Mouse (Mus musculus) thymus, adult 2 months (tissue): ENCODE results near the gene Map4k3. TPM values are rescaled to one million over a fixed set of nuclear protein-coding genes. Genes with fewer than 3 reads are reported as not detected.
"Not testable (repeated sequence)": the region's sequence is repeated elsewhere in the genome, so short reads cannot be mapped to it uniquely, and the experiment has no call there.

Source experiments
- DNase-seq: peaks from one replicate; pipeline ENCODE4 v3.0.0; 2021
- H3K27ac ChIP-seq: fragments of 200-500 bp; 2 replicates; pipeline ENCODE4 v1.5.1; 2012; ENCODE audit warnings: low read length, control low read depth; ENCODE audit not compliant: control insufficient read depth, insufficient read depth
- H3K27me3 ChIP-seq: fragments of 200-500 bp; 2 replicates; pipeline ENCODE4 v1.6.1; 2012; ENCODE audit warnings: mild to moderate bottlenecking, low read length, moderate library complexity, mixed read lengths; ENCODE audit not compliant: control insufficient read depth, insufficient read depth
- H3K36me3 ChIP-seq: fragments of 200-500 bp; 2 replicates; pipeline ENCODE4 v1.6.1; 2012; ENCODE audit warnings: mild to moderate bottlenecking, low read length, moderate library complexity; ENCODE audit not compliant: control insufficient read depth, insufficient read depth
- H3K4me1 ChIP-seq: fragments of 200-500 bp; replicated peaks from 2 replicates; pipeline ENCODE4 v1.6.1; 2012; ENCODE audit warnings: low read length; ENCODE audit not compliant: control insufficient read depth, insufficient read depth
- H3K4me3 ChIP-seq: fragments of 200-500 bp; 2 replicates; pipeline ENCODE4 v1.5.1; 2012; ENCODE audit warnings: mild to moderate bottlenecking, low read length, control low read depth, moderate library complexity; ENCODE audit not compliant: control insufficient read depth, insufficient read depth
- CTCF ChIP-seq: fragments of 200-500 bp; IDR thresholded peaks from 2 replicates; pipeline ENCODE4 v1.5.1; 2012; ENCODE audit warnings: mild to moderate bottlenecking, control low read depth, low read length, moderate library complexity, borderline replicate concordance; ENCODE audit not compliant: control insufficient read depth, poor library complexity, insufficient read depth; ENCODE audit errors: extremely low read depth
- POLR2A ChIP-seq: fragments of 200-500 bp; IDR thresholded peaks from 2 replicates; pipeline ENCODE4 v1.6.1; 2012; ENCODE audit warnings: mild to moderate bottlenecking, low read length, control low read depth, moderate library complexity; ENCODE audit not compliant: control insufficient read depth, poor library complexity, insufficient read depth; ENCODE audit errors: extremely low read depth
- WGBS: fragments of 180-500 bp; shearing (Covaris S2); methylation state at CpG from one replicate; pipeline ENCODE4 v1.1.7; 2018; 5-methylcytosine and 5-hydroxymethylcytosine counted together
- polyA plus RNA-seq: library from polyadenylated mRNA; depleted of rRNA; stranded (reverse); fragments of >200 nt; gene quantifications from 2 replicates; pipeline ENCODE4 v1.2.3, GENCODE M21; 2012

Map4k3 gene
- polyA plus RNA-seq, 1 experiment = 5.9 TPM

DNA sequence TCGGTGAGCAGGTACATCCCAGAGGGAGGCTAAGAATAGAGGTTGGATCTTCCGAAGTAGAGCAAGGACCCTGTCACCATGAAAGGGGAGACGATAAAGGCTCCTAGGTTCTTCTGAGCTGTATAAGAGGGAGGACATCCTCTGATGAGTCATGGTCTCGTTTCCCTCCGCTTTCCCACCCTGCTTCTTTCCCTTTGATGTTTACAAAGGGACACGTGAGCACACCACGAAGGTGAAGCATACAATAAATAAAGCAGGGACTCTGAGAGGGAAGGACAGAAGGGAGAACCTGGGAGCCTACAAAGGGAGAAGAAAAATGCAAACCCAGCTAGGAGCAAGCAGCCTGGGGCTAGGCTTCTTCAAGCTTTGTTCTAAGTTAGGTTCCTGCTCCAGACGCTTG lies 26.3 kb upstream of the Map4k3 start:
- H3K27me3 ChIP-seq = no peaks in the 10 kb centered on the region
- no peak overlapping the region for H3K4me3 ChIP-seq
- no peaks in the 10 kb centered on the region for H3K36me3 ChIP-seq
- TF ChIP-seq CTCF = no peak
- no peak for TF ChIP-seq POLR2A
- DNase-seq = no peak
- H3K27ac ChIP-seq = no peak overlapping the region
- H3K4me1 ChIP-seq = no peaks in the 10 kb centered on the region
- 39% methylated on average over 8 of the region's 8 CpGs for WGBS

DNA sequence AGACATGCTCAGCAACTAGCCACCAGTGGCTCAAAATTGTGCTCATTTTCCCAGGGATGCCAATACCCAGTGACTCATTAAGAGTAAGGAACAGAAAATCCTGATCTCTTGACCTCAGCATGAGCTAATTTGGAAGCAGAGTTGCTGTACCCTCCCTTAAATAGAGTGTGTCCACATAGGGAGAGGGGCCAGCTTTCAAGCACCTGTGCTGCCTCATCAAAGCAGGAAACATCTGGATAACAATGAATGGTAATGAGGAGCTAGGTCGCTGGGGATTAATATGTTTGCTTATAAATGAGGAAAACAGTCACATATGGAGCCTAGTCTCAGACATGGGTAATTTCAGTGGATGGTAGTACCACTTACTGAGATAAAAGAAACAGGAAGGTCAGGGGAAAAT lies 24.2 kb upstream of the Map4k3 start:
- no peak for TF ChIP-seq CTCF
- no peak for TF ChIP-seq POLR2A
- Histone ChIP-seq H3K36me3 (no peaks in the 10 kb centered on the region), H3K27me3 (no peaks in the 10 kb centered on the region), H3K27ac (no peak overlapping the region), H3K4me1 (no peaks in the 10 kb centered on the region), H3K4me3 (no peak overlapping the region)
- 53% methylated on average over 1 of the region's 1 CpGs for WGBS
- no peak for DNase-seq

DNA sequence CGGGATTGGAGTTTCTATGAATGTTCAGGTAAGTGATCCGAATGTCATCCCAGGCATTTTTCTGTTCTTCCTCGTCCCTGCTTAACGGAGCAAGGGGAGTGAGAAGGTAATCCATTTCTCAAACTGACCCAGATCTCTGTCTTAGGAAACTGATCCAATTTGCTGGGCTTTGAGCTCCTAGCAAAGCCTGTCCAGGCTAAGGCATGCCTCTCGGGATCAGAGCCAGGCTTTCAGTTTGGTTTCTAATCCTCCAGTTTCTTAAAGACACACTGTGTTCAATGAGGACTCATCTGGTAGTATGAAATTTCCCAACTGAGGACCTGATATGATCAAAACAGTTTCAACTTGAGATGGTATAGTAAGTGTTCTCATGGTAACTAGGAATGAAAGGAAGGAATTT lies 11.1 kb upstream of the Map4k3 start:
- Histone ChIP-seq H3K27me3 (no peaks in the 10 kb centered on the region), H3K36me3 (no peaks in the 10 kb centered on the region), H3K4me3 (no peak overlapping the region), H3K4me1 (no peaks in the 10 kb centered on the region), H3K27ac (no peak overlapping the region)
- WGBS = 93% methylated on average over 5 of the region's 5 CpGs
- TF ChIP-seq POLR2A = no peak
- no peak for TF ChIP-seq CTCF
- no peak for DNase-seq

DNA sequence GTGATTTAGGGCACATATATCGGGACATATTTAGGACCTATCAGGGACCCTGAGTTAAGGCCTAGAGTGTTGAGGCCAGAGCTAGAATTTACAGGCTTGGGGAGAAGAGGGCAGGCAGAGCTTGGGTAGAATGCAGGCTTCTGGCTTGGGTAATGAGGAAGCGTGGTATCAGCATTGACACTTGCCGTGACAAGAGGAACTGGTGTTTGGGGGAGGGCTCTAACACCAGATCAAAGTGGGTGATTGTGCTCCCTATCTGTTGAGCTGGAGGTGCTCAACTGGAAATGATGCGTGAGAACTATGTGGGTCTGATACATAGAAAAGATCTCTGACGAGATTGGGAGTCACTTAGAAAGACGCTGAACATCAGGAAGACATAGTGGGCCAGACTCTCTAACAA lies 6.4 kb upstream of the Map4k3 start:
- 45% methylated on average over 6 of the region's 6 CpGs for WGBS
- Histone ChIP-seq H3K27me3 (no peaks in the 10 kb centered on the region), H3K27ac (no peak overlapping the region), H3K36me3 (no peaks in the 10 kb centered on the region), H3K4me1 (no peaks in the 10 kb centered on the region), H3K4me3 (no peak overlapping the region)
- TF ChIP-seq POLR2A (no peak), CTCF (no peak)
- DNase-seq = no peak

DNA sequence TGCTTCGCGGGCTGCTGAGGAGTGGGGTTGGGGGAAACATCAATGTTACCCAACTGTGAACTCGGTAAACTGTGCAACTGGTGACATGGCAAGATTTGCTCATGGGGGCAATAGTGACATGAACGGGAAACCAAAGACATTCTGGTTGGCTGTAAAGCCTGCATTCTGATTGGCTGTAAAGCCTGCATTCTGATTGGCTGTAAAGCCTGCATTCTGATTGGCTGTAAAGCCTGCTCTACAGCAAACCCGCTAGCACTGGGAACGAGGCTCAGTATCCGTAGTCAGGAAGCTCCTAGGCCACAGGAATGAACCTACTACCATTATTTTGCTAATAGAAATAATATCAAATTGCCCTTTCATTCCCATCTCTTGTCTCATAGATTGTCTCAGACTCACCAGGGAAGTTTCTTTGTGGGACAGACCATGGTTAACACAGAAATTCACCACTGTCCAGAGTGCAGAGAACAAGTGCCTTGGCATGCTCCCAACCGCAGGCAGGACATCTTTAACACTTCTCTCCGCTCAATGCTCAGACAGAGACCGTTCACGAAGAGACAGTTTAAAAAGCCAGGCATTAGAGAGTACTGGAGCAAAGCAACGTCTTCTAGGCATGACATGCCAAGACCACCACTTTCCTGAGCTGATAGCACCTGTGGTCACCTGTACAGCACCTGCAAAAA lies 5.0 kb upstream of the Map4k3 start:
- H3K4me3 ChIP-seq = no peak overlapping the region
- no peak overlapping the region for H3K27ac ChIP-seq
- TF ChIP-seq POLR2A (no peak), CTCF (no peak)
- no peaks in the 10 kb centered on the region for H3K27me3 ChIP-seq
- DNase-seq = no peak
- 96% methylated on average over 12 of the region's 12 CpGs for WGBS
- H3K4me1 ChIP-seq = 0 out of 2 replicates have a peak, but pooled peaks cover 3% of the 10 kb centered on the region
- H3K36me3 ChIP-seq = no peaks in the 10 kb centered on the region

DNA sequence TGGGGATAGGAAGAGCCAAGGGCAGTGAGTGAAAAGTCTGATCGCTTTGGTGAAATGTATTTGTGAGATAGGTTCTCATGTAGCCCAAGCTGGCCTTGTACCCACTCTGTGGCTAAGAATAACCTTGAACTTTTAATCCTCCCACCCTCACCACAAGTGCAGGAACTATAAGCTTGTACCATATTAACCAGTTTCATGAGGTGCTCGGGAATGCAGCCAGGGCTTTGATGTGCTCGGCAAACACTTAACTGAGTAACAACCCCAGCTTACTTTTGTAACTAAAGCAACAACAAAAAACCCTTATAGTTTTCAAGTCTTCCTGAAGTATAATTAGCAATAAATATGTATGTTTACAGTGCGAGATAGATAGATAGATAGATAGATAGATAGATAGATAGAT lies 4.0 kb upstream of the Map4k3 start:
- H3K27ac ChIP-seq = no peak overlapping the region
- H3K4me1 ChIP-seq = peaks cover 4% of the 10 kb centered on the region; the same call in 1 of the 2 replicates
- 88% methylated on average over 4 of the region's 4 CpGs for WGBS
- H3K36me3 ChIP-seq = no peaks in the 10 kb centered on the region
- no peak for DNase-seq
- H3K27me3 ChIP-seq = no peaks in the 10 kb centered on the region
- no peak overlapping the region for H3K4me3 ChIP-seq
- TF ChIP-seq POLR2A (no peak), CTCF (no peak)

DNA sequence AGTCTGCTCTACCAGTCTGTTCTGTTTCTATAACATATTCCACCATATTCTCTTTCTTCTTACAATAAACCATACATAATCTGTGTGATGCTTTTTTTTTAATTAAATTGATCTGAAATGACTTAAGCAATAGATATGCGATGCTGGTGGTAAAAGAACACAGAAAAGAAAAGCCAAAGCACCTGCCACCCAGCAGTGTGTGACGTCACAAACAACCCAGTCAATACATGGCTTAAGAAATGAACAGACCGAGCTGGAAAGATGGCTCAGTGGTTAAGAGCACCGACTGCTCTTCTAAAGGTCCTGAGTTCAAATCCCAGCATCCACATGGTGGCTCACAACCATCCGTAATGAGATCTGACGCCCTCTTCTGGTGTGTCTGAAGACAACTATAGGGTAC lies 2.0 kb upstream of the Map4k3 start:
- H3K4me1 ChIP-seq, H3K27ac ChIP-seq, DNase-seq, H3K27me3 ChIP-seq, H3K4me3 ChIP-seq, H3K36me3 ChIP-seq: not testable (repeated sequence)
- 93% methylated on average over 6 of the region's 6 CpGs for WGBS
